ENCODE assay signal across 17 mouse cellular contexts in genomic region chr19:27210991-27211390, GRCm38 (mm10). TPM values are rescaled to one million over a fixed set of nuclear protein-coding genes. Genes with fewer than 3 reads are reported as not detected.
DNase-seq lines count a peak whose midpoint lies in the region; ATAC-seq and TF ChIP-seq lines count a peak whose summit lies in the region.
"Had no signal": no experiment of that assay in that cellular context is flagged by ENCODE, and none has a peak within 500 bp of the region (broad histone marks: within the 10 kb centered on the region; RNA-seq: fewer than 3 reads in every experiment).

No protein-coding gene starts in this region.

- no peak overlapping the region for H3K9ac ChIP-seq in forebrain, embryonic 15.5 days (replicated peaks)
- H3K9ac ChIP-seq in hindbrain, postnatal 0 days (replicated peaks; ENCODE audit: low read length), result no peak overlapping the region
- H3K9ac ChIP-seq in hindbrain, embryonic 14.5 days, result no peak overlapping the region
- H3K9ac ChIP-seq: liver, embryonic 13.5 days had no signal

- peaks cover 10% of the 10 kb centered on the region for H3K4me1 ChIP-seq in forebrain, embryonic 15.5 days
- H3K4me1 ChIP-seq in forebrain, embryonic 10.5 days, result peaks cover 4% of the 10 kb centered on the region; the same call in 1 of the 2 replicates
- 0 out of 2 replicates have a peak, but pooled peaks cover 5% of the 10 kb centered on the region for H3K4me1 ChIP-seq in hindbrain, postnatal 0 days (ENCODE audit: insufficient read depth, low read length)
- H3K4me1 ChIP-seq in hindbrain, embryonic 14.5 days (replicated peaks; ENCODE audit: control insufficient read depth, insufficient read depth, low read length), result peaks cover 7% of the 10 kb centered on the region; the same call in 1 of the 2 replicates
- H3K4me1 ChIP-seq: liver, embryonic 13.5 days had no signal

- no peak overlapping the region for H3K4me2 ChIP-seq in forebrain, embryonic 15.5 days (replicated peaks)
- H3K4me2 ChIP-seq in hindbrain, postnatal 0 days (ENCODE audit: low read depth, low read length), result no peak overlapping the region
- H3K4me2 ChIP-seq in hindbrain, embryonic 14.5 days (replicated peaks), result no peak overlapping the region
- H3K4me2 ChIP-seq: liver, embryonic 13.5 days; midbrain, embryonic 11.5 days had no signal

- no peaks in the 10 kb centered on the region for H3K27me3 ChIP-seq in forebrain, embryonic 15.5 days
- H3K27me3 ChIP-seq in forebrain, embryonic 10.5 days (ENCODE audit: poor library complexity, severe bottlenecking), result peaks cover 25% of the 10 kb centered on the region
- no peaks in the 10 kb centered on the region for H3K27me3 ChIP-seq in hindbrain, postnatal 0 days (ENCODE audit: insufficient read depth, low read length)
- 0 out of 2 replicates have a peak, but pooled peaks cover 7% of the 10 kb centered on the region for H3K27me3 ChIP-seq in hindbrain, embryonic 14.5 days (ENCODE audit: control insufficient read depth, insufficient read depth, low read length)

- H3K27ac ChIP-seq in forebrain, embryonic 15.5 days (replicated peaks), result no peak overlapping the region
- no peak overlapping the region for H3K27ac ChIP-seq in forebrain, embryonic 10.5 days
- H3K27ac ChIP-seq in hindbrain, postnatal 0 days, result no peak overlapping the region
- H3K27ac ChIP-seq in hindbrain, embryonic 14.5 days, result no peak overlapping the region
- H3K27ac ChIP-seq: hindbrain, embryonic 10.5 days; layer of hippocampus, adult 2 months; liver, embryonic 13.5 days had no signal

- intact Hi-C loops in heart, postnatal 10 days (cut with DNase I), result loop anchor here (2.0 kb wide), 1 partner anchor 32 kb away; no protein-coding TSS in a partner anchor

- DNase-seq in forebrain, embryonic 10.5 days (ENCODE audit: extremely low spot score, low spot score), result no peak
- peak; percentile 63 for DNase-seq in hindbrain, postnatal 0 days (ENCODE audit: low spot score)
- no peak for DNase-seq in hindbrain, embryonic 14.5 days (ENCODE audit: low spot score)
- DNase-seq in cerebellum, adult 9-10 months, result peak; percentile 61
- peak; percentile 70 to 80 for DNase-seq in heart, postnatal 10 days
- no peak for DNase-seq in neural tube, embryonic 10.5 days (ENCODE audit: extremely low spot score, low spot score)
- DNase-seq: gastrocnemius, postnatal 10 days; kidney, adult 9 months; liver, embryonic 13.5 days; lung, postnatal 10 days had no signal

- H3K4me3 ChIP-seq in forebrain, embryonic 15.5 days, result no peak overlapping the region
- no peak overlapping the region for H3K4me3 ChIP-seq in forebrain, embryonic 10.5 days
- H3K4me3 ChIP-seq in hindbrain, postnatal 0 days (ENCODE audit: low read length), result no peak overlapping the region
- H3K4me3 ChIP-seq in hindbrain, embryonic 14.5 days (replicated peaks; ENCODE audit: low read length), result no peak overlapping the region
- H3K4me3 ChIP-seq: hindbrain, embryonic 10.5 days; layer of hippocampus, adult 2 months; liver, embryonic 13.5 days; myocyte had no signal

- no peaks in the 10 kb centered on the region for H3K9me3 ChIP-seq in forebrain, embryonic 15.5 days
- H3K9me3 ChIP-seq in forebrain, embryonic 10.5 days, result no peaks in the 10 kb centered on the region
- no peaks in the 10 kb centered on the region for H3K9me3 ChIP-seq in hindbrain, postnatal 0 days (ENCODE audit: low read length)
- no peaks in the 10 kb centered on the region for H3K9me3 ChIP-seq in hindbrain, embryonic 14.5 days (ENCODE audit: control insufficient read depth, low read length)
- H3K9me3 ChIP-seq: hindbrain, embryonic 10.5 days; liver, embryonic 13.5 days had no signal

- no peak for TF ChIP-seq CTCF in hindbrain, postnatal 0 days (IDR thresholded peaks at IDR 0.05; ENCODE audit: low read depth)

- no peaks in the 10 kb centered on the region for H3K36me3 ChIP-seq in forebrain, embryonic 15.5 days
- no peaks in the 10 kb centered on the region for H3K36me3 ChIP-seq in forebrain, embryonic 10.5 days (replicated peaks)
- H3K36me3 ChIP-seq in hindbrain, postnatal 0 days (ENCODE audit: insufficient read depth, low read length), result no peaks in the 10 kb centered on the region
- no peaks in the 10 kb centered on the region for H3K36me3 ChIP-seq in hindbrain, embryonic 14.5 days (replicated peaks; ENCODE audit: control insufficient read depth, insufficient read depth)
- H3K36me3 ChIP-seq: hindbrain, embryonic 10.5 days; liver, embryonic 13.5 days had no signal

- WGBS in forebrain, embryonic 15.5 days, result 67% methylated on average over 2 of the region's 2 CpGs
- 86% methylated on average over 2 of the region's 2 CpGs for WGBS in forebrain, embryonic 10.5 days
- WGBS in hindbrain, postnatal 0 days, result 38% methylated on average over 2 of the region's 2 CpGs
- 69% methylated on average over 2 of the region's 2 CpGs for WGBS in hindbrain, embryonic 14.5 days

- ATAC-seq in forebrain, embryonic 15.5 days (replicated peaks), result 0 out of 2 replicates have a peak, but pooled peaks have one; percentile 11
- peak; percentile 70 for ATAC-seq in hindbrain, postnatal 0 days
- no peak for ATAC-seq in hindbrain, embryonic 14.5 days (ENCODE audit: low FRiP score)
- ATAC-seq in inflammation-experienced regulatory T-cells, adult 6 months, result no peak
- ATAC-seq: Patski had no signal

RNA-seq across cellular contexts. Expression of gene Vldlr, which starts 5.3 kb away (rescaled TPM):
- polyA plus RNA-seq in forebrain, embryonic 15.5 days (2015; fragmentation: Nextera tagmentation; extraction: Ambion mirVana), result 34.7 and 38.4 TPM in 2 replicates
- 5.3 and 6.0 TPM in 2 replicates for polyA plus RNA-seq in forebrain, embryonic 10.5 days (2016; fragmentation: Nextera tagmentation; extraction: Ambion mirVana)
- 44.6 and 51.9 TPM in 2 replicates for total RNA-seq in hindbrain, postnatal 0 days (2014; rRNA removed)
- polyA plus RNA-seq in hindbrain, postnatal 0 days (2015; fragmentation: Nextera tagmentation; extraction: Ambion mirVana), result 34.2 and 34.4 TPM in 2 replicates
- polyA plus RNA-seq in hindbrain, embryonic 14.5 days (2014; fragmentation: Nextera tagmentation; extraction: Ambion mirVana), result 28.9 and 31.7 TPM in 2 replicates
- 100 to 1,000 TPM; 160 to 178 TPM for total RNA-seq in heart, postnatal 10 days (2021)
- under 1 TPM in 1 of 3 experiments, not detected in 2; 0.21 TPM for polyA plus RNA-seq in inflammation-experienced regulatory T-cells, adult 6 months (2017; shearing (Covaris generic))

Comparison
In these comparisons a context has a peak if more than half of its experiments do, and no peak if none do; other contexts are left out.
1. ATAC-seq: peak in forebrain, embryonic 15.5 days (single experiment) and hindbrain, postnatal 0 days (single experiment); none in hindbrain, embryonic 14.5 days (single experiment) and inflammation-experienced regulatory T-cells, adult 6 months (single experiment).
2. DNase-seq: peak in hindbrain, postnatal 0 days (single experiment), cerebellum, adult 9-10 months (single experiment) and heart, postnatal 10 days (2 of 2); none in forebrain, embryonic 10.5 days (single experiment), hindbrain, embryonic 14.5 days (single experiment) and neural tube, embryonic 10.5 days (single experiment).